Mouse (Mus musculus) kidney, adult 9 months (tissue): Measurements from ENCODE around the gene Hoxa1.
A peak's percentile ranks its signal among the peaks of the same experiment; 100 is the strongest.

Experiments
- DNase-seq: peaks from one replicate; pipeline ENCODE4 v3.0.0; 2022

Gene Hoxa1

GRCm38 (mm10) chr6:52158276-52159051 is at the start of gene Hoxa1:
Hoxa1 (minus strand) TSS chr6:52158317.
- DNase-seq: peak; percentile 91

- DNase-seq: no peak
Measured at GRCm38 (mm10) chr6:52207684-52207976, 49.5 kb upstream of the Hoxa1 start.

GRCm38 (mm10) chr6:52206882-52207683 is 49.0 kb upstream of the Hoxa1 start:
- no peak for DNase-seq

- DNase-seq: peak; percentile 22
Measured at GRCm38 (mm10) chr6:52205638-52206621, 47.8 kb upstream of the Hoxa1 start.

- no peak for DNase-seq
Measured at GRCm38 (mm10) chr6:52205221-52205620, 47.1 kb upstream of the Hoxa1 start.

- peak; percentile 96 for DNase-seq
Measured at GRCm38 (mm10) chr6:52204050-52204752, 46.1 kb upstream of the Hoxa1 start, which contains the start of gene Hoxa5. Hoxa5 (minus strand) TSS chr6:52204587.

- DNase-seq: peak; percentile 58
Measured at GRCm38 (mm10) chr6:52203371-52204049, 45.4 kb upstream of the Hoxa1 start.

GRCm38 (mm10) chr6:52203121-52203370 is 44.9 kb upstream of the Hoxa1 start:
- DNase-seq: peak; percentile 67

- no peak for DNase-seq
Measured at GRCm38 (mm10) chr6:52202362-52203120, 44.4 kb upstream of the Hoxa1 start.

- no peak for DNase-seq
Measured at GRCm38 (mm10) chr6:52201269-52201668, 43.2 kb upstream of the Hoxa1 start.

- DNase-seq: no peak
Measured at GRCm38 (mm10) chr6:52200751-52201250, 42.7 kb upstream of the Hoxa1 start.

- no peak for DNase-seq
Measured at GRCm38 (mm10) chr6:52200073-52200750, 42.1 kb upstream of the Hoxa1 start.

- peak; percentile 80 for DNase-seq
Measured at GRCm38 (mm10) chr6:52197271-52197670, 39.2 kb upstream of the Hoxa1 start.

GRCm38 (mm10) chr6:52196811-52197210 is 38.7 kb upstream of the Hoxa1 start:
- no peak for DNase-seq

- DNase-seq: peak; percentile 56
Measured at GRCm38 (mm10) chr6:52194690-52195089, 36.6 kb upstream of the Hoxa1 start.

GRCm38 (mm10) chr6:52191860-52192550 is 33.9 kb upstream of the Hoxa1 start:
- peak; percentile 89 for DNase-seq

GRCm38 (mm10) chr6:52190906-52191810 is 33.0 kb upstream of the Hoxa1 start, which contains the start of gene Hoxa4:
Hoxa4 (minus strand) TSS chr6:52191753.
- no peak for DNase-seq

- DNase-seq: no peak
Measured at GRCm38 (mm10) chr6:52190410-52190809, 32.3 kb upstream of the Hoxa1 start.

GRCm38 (mm10) chr6:52189909-52190308 is 31.8 kb upstream of the Hoxa1 start:
- DNase-seq: no peak
